Mouse (Mus musculus) cerebellum, adult 11-12 months (tissue): ENCODE measurements around the gene Iqgap2.

Source experiments
- DNase-seq: peaks from one replicate; pipeline ENCODE4 v3.0.0; 2022

Gene Iqgap2

DNA sequence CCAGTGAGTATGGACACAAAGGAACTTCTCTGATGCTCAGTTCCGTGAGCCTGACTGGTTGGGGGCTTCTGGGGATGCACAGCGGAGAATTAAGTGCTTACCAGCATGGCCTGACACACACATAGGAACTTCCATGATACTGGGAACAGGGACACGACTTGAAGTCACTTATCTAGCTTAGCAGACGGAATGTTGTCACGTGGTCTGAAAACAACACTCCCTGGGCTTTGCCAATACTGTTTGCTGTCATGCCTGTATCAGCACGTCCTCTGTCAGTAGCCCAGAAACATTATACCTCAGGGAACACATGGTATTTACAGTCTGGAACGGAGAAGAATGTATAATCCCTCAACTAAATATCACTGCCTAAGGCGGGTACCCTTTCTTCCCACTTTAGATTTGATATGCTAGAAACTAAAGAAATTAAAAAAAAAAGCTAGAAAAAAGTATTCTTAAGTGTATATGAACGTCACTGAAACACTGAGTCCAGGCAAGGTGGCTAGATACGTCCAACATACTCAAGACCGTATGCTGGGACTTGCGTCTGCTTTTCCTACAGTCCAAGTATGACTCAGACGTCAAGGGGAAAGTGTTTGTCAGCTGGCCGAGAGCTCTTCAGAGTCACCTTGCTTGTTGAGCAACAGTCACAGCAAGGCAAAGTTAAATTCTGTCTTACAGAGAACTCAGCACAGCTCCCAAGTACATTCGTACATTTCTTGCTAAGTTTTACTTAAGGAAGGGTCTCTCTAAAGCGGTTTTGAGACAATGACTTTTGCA lies 280.7 kb downstream of the Iqgap2 start:
- DNase-seq, result no peak

DNA sequence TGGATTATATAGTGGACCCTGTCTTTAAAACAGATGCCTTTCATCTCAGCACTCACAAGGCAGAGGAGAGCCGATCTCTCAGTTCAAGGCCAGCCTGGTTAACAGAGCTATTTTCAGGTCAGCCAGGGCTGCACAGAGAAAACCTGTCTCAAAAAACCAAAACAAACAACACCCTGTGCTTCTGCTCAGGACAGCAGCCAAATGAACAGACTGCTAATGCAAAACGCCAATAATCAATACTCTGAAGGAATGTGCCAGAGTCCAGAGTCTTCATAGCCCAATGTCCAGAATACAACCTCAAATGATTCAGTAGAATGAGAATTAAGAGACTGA lies 282.7 kb downstream of the Iqgap2 start:
- DNase-seq, result no peak

DNA sequence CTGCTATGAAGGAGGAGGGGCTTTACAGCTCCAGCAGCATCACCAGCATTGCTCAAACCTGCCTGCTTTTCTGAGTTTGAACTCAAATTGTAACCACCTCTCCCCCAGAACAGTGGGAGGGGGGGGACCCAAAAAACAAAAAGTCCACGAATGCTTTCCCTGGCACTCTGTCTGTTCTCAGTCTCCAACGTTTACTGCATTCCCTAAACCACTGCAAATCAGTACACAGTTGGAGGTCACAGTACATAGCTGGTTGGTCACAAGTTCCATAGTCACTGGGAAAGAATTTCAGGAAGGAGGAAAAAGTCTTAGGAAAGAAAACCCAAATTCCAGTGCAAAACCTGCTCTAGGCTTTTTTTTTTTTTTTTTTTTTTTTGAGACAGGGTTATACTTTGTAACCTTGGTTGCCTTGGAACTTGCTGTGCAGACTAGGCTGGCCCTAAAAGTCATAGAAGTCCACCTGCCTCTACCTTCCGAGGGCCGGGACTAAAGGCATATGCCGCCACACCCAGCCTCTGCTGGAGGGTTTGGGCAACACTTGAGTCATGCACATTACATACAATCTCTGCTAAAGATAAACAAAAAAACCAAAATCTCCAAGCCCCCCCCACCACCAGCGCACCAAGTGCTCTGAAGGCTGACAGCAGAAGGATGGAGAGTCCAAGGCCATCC lies 283.2 kb downstream of the Iqgap2 start:
- no peak for DNase-seq

DNA sequence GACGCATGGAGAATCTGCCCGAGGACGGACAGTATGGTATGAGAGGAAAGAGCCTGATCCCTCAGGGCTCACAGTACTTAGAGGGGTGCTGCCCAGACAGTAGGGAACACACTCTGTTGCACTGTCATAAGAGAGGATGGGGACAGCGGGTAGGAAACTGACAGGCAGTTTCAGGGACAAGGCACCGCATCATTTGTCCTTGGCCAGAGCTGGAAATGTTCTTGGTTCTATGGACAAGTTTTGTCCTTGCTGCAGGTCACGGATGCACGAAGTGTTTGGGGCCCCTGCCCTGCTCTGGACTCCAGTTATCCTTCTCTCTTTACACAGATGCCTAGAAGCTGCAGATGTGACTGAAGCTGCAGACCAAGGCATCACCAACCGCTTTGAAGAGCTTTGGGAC lies 284.7 kb downstream of the Iqgap2 start:
- DNase-seq, result no peak

DNA sequence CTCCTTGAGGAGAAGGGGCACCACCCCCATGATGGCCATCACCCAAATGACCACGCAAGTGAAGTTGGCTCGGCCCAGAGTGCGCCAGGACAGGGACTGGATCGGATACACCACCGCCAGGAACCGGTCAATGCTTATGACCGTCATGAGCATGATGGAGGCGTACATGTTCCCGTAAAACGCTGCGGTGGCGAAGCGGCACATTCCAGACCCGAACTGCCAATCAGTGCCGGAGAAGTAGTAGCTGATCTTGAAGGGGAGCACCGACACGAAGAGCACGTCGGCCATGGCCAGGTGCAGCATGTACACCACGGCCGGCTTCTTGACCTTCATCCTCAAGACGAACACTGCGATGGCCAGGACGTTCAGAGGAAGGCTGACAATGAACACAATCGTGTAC lies 287.4 kb downstream of the Iqgap2 start:
- DNase-seq, result no peak

DNA sequence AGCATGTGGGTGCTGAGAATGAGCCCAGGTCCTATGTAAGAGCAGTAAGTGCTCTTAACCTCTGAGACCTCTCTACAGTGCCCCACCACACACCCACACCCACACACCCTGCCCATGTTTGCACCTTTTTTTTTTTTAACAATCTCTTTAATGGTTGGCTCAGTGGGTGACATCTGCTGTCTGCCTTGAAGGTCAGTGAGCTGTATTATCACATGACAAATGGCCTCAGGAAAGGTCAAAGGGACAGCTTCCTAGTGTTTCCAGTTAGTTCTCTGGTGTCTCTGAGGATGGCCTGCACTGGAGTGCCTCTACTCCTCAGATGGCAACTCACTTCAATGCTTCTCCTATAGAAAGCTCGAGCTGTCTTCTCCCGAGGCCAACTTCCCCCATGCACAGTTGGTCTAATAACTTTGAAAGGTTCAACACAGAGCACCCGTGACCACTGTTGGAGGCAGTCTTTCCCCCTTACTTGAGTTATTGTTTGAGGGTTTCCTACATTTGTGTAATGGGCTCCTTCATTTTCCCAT lies 291.8 kb downstream of the Iqgap2 start:
- no peak for DNase-seq

DNA sequence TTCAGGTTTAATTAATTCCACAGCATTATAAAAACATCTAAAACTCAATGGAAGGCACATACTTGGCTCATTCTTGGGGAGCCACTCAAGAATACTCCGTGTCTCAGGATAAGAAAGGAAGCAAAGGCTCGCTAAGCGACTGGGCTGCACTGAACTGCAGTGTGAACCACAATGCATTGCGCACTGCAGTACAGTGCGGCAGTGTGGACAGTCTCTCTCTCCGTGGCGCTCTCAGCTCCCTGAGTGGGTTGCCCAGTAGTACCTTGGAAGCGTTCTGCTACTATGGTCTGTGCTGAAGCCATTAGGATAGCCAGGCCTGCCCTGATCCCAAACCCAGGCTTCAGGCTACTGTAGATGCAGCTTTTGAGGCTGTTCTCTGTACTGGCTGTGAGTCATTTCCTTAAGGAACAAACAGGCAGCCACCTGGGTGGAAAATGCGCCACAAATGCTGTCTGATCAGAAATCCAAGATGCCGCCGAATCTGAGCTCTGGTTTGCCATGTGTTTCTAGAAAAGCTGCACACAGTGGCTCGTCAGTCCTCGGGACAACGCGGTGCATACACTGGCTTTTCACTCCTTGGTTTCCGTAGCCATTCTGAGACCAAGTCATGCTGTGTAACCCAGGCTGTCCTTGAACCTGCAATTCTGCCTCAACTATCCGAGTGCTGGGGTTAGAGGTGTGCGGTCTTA lies 293.3 kb downstream of the Iqgap2 start:
- no peak for DNase-seq

DNA sequence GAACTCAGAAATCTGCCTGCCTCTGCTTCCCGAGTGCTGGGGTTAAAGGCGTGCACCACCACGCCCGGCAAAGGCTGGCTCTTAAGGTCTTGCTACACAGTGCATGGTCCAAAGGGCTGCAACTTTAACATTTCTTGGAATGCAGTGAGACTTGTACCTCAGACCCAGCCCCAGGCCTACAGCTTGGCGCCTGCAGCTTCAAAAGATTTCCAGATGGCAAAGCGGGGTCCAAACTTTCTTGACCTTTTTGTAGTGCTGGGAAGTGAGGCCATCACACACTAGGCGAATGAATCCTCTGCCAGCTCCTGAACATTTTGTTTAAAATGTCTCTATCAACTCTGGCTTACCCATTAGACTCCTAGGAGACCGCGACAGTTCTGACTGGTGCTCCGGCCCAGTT lies 294.1 kb downstream of the Iqgap2 start:
- no peak for DNase-seq

DNA sequence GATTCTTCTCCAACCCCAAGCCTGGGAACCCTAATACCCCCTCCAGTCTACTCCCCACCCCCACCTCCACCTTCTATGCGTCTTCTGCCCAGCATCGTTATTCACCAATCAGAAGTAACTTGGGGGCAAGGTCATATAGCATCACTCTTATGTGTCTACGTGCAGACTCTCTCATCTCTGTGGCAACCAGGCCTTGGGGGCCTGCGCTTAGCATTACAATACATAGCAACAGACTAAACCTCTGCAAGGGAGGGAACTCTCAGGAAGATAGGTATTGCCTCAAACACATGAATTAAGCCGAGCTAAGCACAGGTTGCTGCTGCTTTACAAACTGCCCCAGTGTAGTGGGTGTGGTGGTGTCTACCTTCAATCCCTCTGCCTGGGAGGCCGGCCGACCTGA lies 295.0 kb downstream of the Iqgap2 start:
- no peak for DNase-seq

DNA sequence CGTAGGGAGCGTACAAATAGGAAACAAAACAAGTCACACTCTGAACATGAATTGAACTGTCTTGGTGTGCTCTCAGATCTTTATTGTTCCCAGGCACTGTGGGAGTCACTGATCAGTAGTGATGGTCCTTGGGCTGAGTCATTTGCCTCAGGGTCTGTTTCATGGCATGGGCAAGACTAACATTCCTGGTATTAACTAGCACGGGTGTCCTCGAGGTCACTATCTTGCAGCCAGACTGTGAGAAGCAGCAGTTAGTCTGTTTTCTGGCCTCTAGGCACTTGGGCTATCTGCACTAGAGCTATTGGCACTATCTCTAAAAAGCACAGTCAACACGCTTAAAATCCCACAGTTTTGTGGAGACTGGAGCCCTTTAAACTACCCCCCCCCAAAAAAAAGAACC lies 295.8 kb downstream of the Iqgap2 start:
- DNase-seq, result no peak

DNA sequence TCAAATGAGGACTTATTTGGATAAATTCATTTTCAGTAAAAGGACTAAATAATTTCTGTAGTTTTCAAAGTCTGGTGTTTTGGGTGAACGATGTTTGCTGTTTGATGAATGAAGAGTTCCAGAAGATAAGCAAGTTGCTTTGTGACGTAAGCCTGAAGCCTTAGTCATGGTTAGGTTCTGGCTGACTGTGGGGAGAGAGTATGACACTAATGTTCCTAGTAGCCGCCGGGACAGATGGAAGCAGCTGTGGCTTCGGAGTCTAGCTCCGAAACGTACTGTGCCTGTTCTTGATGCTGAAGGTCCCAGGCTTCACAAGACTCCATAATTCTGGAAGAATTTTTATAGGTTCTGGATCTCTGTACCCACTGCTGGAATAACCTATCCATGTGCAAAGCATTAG lies 296.3 kb downstream of the Iqgap2 start:
- DNase-seq, result no peak

DNA sequence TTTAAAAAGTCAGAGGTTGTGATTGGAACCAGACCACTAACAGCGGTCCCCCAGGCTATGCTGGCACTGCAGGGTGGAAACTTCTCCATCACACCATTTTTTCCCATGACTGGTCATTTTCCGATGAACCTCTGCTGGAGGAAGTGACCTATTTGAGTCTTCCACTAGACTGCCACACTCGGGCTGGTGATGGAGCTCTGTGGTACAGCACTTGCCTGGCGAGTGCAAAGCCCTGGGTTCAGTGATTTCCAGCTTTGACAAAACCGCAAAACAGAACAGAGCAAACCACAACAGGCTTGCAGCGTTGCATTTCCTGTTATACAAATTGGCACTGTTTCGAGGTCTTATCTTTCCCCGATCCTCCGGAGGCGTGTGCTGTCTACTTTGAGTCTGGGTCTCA lies 298.9 kb downstream of the Iqgap2 start:
- DNase-seq, result no peak

DNA sequence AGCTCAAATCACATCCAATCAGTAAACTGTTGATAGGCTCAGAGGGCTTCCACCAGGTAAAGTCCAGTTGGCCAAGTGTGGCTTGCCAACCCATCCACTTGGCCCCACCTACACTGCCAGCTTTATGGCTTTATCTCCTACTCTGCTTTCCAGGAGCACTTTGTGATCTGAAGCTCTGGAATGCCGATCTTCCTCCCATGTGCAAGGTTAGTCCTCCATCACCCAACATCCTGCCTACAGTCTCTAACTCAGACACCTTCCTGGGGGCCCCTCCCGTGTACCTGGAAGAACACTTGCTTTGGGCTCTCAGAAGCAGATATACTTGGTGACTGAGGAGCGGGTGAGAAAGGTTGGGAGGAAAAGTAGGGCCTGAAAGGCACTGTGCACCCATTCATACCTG lies 300.1 kb downstream of the Iqgap2 start:
- DNase-seq, result no peak

DNA sequence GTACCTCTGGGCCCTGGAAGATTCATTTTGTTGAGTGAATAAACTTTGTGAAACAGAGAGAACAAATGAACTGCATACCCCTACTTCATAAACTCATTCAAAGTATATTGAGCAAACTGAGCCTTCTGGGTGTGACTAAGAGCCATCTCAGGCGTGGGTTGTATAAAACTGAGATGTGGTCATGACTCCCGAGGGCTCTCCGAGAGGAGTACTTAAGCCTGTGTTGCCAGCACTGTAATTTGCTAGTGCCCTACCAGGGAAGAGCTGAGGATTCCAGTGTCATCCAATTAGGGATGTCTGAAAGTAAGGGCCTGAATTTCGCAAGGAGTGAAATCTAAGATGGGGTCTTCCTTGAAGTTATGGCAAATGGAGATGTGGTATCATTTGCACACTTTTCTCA lies 304.1 kb downstream of the Iqgap2 start:
- DNase-seq, result no peak

DNA sequence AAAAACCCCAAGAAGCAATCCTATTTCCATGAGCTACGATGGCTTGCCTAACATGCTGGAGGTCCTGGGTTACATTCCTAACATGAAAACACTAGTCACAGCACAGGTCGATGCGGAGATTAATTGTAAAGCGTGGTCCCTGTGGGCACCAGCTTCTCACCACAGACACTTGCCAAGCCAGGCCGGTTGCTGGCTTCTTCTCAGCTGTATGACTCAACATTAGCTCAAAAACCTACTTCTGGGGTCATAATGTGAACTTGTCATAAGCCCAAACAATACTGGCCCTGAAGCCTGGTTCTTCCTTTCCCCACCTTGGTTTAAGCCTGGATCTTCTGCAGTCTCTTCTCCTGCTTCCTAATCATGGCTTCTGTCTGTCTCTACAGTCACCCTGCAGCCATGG lies 306.8 kb downstream of the Iqgap2 start:
- no peak for DNase-seq

DNA sequence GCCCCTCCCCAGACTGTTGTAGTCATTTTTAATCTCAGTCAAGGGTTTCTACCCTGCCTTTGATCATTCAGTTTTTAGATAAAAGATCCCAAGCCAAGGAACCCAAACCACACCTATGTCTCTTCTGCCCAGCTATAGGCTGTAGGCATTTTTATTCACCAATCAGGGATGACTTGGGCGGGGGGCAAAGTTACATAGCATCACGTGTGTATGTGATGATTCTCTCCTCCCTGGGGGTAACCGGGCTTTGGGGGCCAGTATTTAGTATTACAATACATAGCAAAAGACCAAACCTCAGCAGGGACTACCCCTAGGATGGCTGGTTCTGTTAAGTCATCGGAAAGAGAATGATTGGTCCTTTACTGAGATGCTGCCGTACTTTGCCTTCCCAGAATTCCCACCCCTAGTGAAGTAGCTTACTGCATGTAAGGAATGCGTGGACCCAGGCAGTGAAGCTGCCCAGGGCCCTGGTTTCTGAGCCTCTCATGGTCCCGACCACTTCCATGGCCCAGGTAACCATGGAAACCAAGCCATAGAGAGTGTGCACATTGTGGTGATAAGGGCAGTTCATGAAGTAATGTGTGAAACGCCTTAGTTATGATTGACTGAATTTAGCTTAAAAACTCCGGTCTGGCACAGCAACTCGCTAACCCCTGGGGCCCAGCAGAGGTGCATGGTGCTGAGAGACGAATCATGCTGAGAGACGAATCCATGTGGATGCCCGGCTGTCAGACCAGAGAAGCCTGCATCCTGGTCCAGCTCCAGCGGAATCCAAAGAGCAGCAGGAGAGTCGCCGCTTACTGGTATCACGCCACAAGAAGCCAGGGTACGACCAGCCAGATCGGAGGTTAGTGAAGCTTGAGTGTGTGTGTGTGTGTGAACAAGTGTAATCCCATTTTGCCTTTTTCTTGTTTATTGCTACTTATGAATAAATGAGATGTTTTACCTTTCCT lies 308.2 kb downstream of the Iqgap2 start:
- no peak for DNase-seq

DNA sequence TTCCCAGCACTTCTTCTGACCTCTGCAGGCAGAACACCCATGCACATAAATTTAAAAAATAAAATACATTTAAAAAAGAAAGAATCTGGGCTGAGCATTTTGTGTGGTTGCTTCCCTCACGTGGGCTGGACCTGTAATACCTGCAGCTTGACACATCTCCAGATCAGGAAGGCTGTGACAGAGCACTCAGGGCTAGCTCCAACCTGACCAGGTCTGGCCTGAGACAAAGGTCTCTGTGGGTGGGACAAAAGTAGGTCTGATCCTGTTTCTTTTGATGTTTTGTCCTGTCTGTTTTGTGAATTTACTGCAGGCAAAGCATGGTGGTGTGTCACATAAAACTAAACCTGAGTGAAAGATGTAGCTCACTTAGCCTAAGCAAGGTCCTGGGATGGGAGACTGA lies 309.9 kb downstream of the Iqgap2 start:
- DNase-seq, result no peak

DNA sequence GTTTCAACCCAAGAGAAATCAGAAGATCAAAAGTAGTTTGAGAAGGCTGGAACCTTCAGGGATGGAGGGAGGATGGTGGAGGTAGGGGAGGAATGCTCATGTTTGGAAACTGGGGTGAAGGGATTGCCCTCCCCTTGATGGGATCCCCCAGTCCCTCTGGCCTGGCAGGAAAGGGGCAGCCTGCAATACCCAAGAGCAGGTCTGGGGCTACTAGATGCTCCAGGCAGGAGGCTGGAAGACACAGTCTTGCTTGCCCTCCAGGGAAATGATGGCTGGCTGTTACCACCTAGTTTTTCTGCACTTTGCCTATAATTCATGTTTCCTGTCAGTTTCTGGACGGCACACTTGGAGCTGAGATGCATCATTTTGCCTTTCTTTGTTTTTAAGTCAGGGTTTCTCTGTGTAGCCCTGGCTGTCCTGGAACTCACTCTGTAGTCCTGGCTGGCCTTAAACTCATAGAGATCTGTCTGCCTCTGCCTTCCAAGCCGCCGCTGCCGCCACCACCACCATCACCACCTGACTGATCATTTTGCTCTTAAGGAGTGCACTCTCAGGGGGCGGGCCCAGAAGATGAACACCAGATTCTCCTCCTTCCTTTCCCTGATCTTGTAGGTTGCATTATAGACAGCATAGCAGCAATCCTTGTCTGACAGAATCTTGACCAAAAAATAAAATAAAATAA lies 313.6 kb downstream of the Iqgap2 start:
- no peak for DNase-seq
